Comparison of ENCODE assay signal across 7 mouse cellular contexts in the genomic region with DNA sequence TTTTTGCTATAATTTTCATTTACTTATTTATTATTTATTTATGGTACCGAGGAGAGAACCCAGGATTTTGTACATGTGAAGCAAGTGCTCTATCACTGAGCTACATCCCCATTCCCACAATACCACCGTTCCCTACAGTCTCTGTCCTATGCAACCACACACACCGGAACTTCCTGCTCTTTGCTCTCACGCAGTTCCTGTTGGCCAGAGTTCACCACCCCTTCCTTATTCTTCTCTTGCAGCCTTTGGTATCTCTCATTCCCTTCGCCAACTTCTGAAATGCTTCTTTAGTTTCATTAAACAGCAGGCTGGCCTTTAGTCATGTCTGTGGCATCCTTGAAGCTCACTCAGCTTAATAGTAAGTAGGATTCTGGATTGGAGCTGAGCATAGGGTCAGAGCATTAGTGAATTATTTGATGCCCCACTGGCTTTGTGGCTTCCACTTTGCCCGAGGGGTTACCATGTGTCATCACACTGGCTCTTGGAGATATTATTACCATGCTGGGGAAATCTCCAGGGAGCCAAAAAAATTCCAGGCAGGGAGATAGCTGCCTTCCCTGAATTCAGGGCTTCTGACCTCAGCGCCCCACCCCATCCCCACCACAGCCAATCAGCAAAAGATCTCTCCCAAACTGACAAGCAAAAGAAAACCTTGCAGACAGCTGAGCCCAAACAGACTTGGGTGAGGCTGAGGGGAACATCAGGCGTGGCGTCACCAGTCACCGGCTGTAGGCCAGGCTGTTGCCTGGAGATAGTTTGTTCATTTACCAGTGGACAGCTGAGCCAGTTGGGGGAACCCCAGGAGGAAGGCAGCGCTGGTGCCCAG. TPM values are rescaled to one million over a fixed set of nuclear protein-coding genes. Genes with fewer than 3 reads are reported as not detected.
DNase-seq lines count a peak whose midpoint lies in the region; ATAC-seq and TF ChIP-seq lines count a peak whose summit lies in the region.

No protein-coding gene starts in this region.

- no peaks in the 10 kb centered on the region for H3K4me1 ChIP-seq in liver, embryonic 14.5 days (replicated peaks; ENCODE audit: control insufficient read depth in 2 of 2, insufficient read depth in 2 of 2, low read length in 1 of 2)

- no peak overlapping the region for H3K4me3 ChIP-seq in liver, embryonic 14.5 days (ENCODE audit: insufficient read depth in 1 of 2, low read depth in 2 of 2, low read length in 2 of 2)

- H3K9me3 ChIP-seq in liver, embryonic 14.5 days (ENCODE audit: control insufficient read depth, low read length) = no peaks in the 10 kb centered on the region

- DNase-seq in urinary bladder, postnatal 14 days (ENCODE audit: low spot score) = peak; percentile 48
- no peak for DNase-seq in urinary bladder, postnatal 10 days (ENCODE audit: low spot score)
- DNase-seq in liver, embryonic 14.5 days (ENCODE audit: low read depth in 3 of 3, low spot score in 3 of 3) = no peak
- DNase-seq in testis, postnatal 14 days (ENCODE audit: low spot score) = no peak
- DNase-seq in kidney, adult 11 months = no peak
- DNase-seq in layer of hippocampus, postnatal 14 days (ENCODE audit: low spot score in 2 of 2) = no peak

- no peaks in the 10 kb centered on the region for H3K36me3 ChIP-seq in liver, embryonic 14.5 days (replicated peaks; ENCODE audit: control insufficient read depth, insufficient read depth, low read depth)

- WGBS in liver, embryonic 14.5 days (ENCODE audit: insufficient replicate concordance) = 40% methylated on average over 11 of the region's 11 CpGs

- ATAC-seq in granulocyte monocyte progenitor cell, adult 5-6 weeks (replicated peaks; ENCODE audit: poor library complexity, severe bottlenecking) = peak; percentile 80
- no peak for ATAC-seq in liver, embryonic 14.5 days (ENCODE audit: insufficient read depth)

- TF ChIP-seq CTCF in liver, embryonic 14.5 days (IDR thresholded peaks at IDR 0.05; ENCODE audit: low read depth) = no peak

- 0 out of 2 replicates have a peak overlapping the region, but pooled peaks have one; percentile 11 for H3K4me2 ChIP-seq in liver, embryonic 14.5 days (ENCODE audit: low read depth)

- no peaks in the 10 kb centered on the region for H3K27me3 ChIP-seq in liver, embryonic 14.5 days (ENCODE audit: control insufficient read depth, insufficient read depth, low read length)

- no peak overlapping the region for H3K9ac ChIP-seq in liver, embryonic 14.5 days (replicated peaks)

- H3K27ac ChIP-seq in liver, embryonic 14.5 days = no peak overlapping the region

- TF ChIP-seq EP300 in liver, embryonic 14.5 days (IDR thresholded peaks at IDR 0.05; ENCODE audit: low read depth) = no peak

RNA-seq across cellular contexts. Expression of gene Fos, which starts 23.8 kb away (rescaled TPM):
- total RNA-seq in granulocyte monocyte progenitor cell, adult 5-6 weeks (2014; fragmentation: Nextera tagmentation) = 35.1 and 50.4 TPM in 2 replicates
- 137 and 160 TPM in 2 replicates for total RNA-seq in granulocyte monocyte progenitor cell, adult 5-6 weeks (2017)
- 0.79 and 0.83 TPM in 2 replicates for polyA plus RNA-seq in liver, embryonic 14.5 days (2012; rRNA removed)
- 0.61 and 0.71 TPM in 2 replicates for polyA plus RNA-seq in liver, embryonic 14.5 days (2014; fragmentation: Nextera tagmentation; extraction: Ambion mirVana)
- 10 to 100 TPM; 12.9 to 16.5 TPM for total RNA-seq in layer of hippocampus, postnatal 14 days (2021)
